Mouse (Mus musculus): Measurements from ENCODE around the gene Dnmt3c. TPM values are rescaled to one million over a fixed set of nuclear protein-coding genes. Genes with fewer than 3 reads are reported as not detected.
A peak's percentile ranks its signal among the peaks of the same experiment; 100 is the strongest.
"Not testable (repeated sequence)": the region's sequence is repeated elsewhere in the genome, so short reads cannot be mapped to it uniquely, and the experiment has no call there.

The Dnmt3c gene
- polyA plus RNA-seq, 1 experiment from 2014 or later = 0.11 TPM

DNA sequence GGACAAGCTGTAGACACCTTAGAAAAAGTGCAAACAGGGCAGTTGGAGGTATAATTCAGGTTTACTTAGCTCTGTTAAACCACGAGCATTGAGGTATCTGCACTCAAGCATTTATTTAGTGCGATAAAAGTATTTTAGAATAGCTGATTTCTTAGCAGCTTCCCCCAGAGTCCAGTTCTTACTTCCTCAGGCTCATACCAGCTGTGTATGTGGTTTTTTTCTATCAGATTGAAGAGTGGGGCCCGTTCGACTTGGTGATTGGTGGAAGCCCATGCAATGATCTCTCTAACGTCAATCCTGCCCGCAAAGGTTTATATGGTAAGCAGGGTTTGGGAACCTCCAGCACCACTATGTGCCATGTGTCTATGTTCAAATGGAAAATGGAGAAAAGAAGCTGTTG lies 19.5 kb upstream of the Dnmt3c start:
- no peak overlapping the region for H3K4me3 ChIP-seq
- H3K27me3 ChIP-seq (replicated peaks) = no peaks in the 10 kb centered on the region
- WGBS = 91% methylated on average over 6 of the region's 6 CpGs
- H3K9me3 ChIP-seq = no peaks in the 10 kb centered on the region
- no peak overlapping the region for H3K4me2 ChIP-seq (replicated peaks)
- no peak for ATAC-seq (ENCODE audit: low FRiP score, low read depth)
- H3K27ac ChIP-seq = no peak overlapping the region
- H3K4me1 ChIP-seq = no peaks in the 10 kb centered on the region
- H3K36me3 ChIP-seq = peaks cover 4% of the 10 kb centered on the region; the same call in 1 of the 2 replicates
- no peak overlapping the region for H3K9ac ChIP-seq

DNA sequence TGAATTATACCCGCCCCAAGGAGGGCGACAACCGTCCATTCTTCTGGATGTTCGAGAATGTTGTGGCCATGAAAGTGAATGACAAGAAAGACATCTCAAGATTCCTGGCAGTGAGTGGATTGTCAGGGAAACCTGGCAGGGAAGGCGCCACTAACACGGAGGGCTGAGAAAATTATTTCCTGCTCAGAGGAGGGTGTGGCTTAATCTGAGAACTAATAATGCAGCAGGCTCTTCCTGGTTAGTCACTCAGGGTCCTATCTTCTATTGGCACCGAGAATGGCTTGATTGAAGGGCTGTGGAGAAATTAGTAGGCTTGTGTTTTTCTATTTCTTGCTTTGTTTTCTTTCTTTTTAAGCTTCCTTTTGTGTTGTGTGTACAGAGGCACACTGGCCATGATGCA lies 18.9 kb upstream of the Dnmt3c start:
- H3K27ac ChIP-seq = no peak overlapping the region
- no peak overlapping the region for H3K9ac ChIP-seq
- no peak overlapping the region for H3K4me2 ChIP-seq (replicated peaks)
- H3K9me3 ChIP-seq = no peaks in the 10 kb centered on the region
- no peak overlapping the region for H3K4me3 ChIP-seq
- 87% methylated on average over 7 of the region's 7 CpGs for WGBS
- H3K36me3 ChIP-seq = peaks cover 4% of the 10 kb centered on the region; the same call in 1 of the 2 replicates
- no peaks in the 10 kb centered on the region for H3K4me1 ChIP-seq
- H3K27me3 ChIP-seq (replicated peaks) = no peaks in the 10 kb centered on the region
- no peak for ATAC-seq (ENCODE audit: low FRiP score, low read depth)

- 93% methylated on average over 1 of the region's 1 CpGs for WGBS
- Histone ChIP-seq H3K4me2 (replicated peaks) (no peak overlapping the region), H3K9ac (no peak overlapping the region), H3K27me3 (replicated peaks) (no peaks in the 10 kb centered on the region), H3K27ac (no peak overlapping the region), H3K4me3 (no peak overlapping the region), H3K9me3 (no peaks in the 10 kb centered on the region), H3K4me1 (no peaks in the 10 kb centered on the region), H3K36me3 (peaks cover 4% of the 10 kb centered on the region; the same call in 1 of the 2 replicates)
- no peak for ATAC-seq (ENCODE audit: low FRiP score, low read depth)
Observed at GRCm38 (mm10) chr2:153679959-153680358, 16.5 kb upstream of the Dnmt3c start.

DNA sequence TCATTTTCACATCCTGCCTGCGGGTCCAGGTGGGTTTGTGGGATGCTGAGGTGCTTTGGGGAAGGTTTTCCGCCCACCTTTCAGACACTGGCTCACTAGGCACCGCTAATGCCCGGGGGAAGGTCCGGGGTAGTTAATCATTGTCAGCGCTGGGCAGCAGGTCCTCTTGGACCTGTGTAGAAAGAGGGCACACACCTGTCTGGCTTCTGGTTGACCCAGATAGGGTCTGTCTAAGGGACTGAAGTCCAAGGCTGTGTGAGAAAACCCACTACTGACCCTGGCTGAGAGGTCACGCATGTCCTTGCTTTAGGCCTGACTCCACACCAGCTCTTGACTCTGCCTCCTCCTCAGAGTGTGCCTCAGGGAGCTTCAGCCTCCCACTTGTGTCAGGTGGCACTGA lies 3.0 kb upstream of the Dnmt3c start:
- not testable (repeated sequence) for ATAC-seq (ENCODE audit: low FRiP score, low read depth); H3K4me1 ChIP-seq; H3K4me2 ChIP-seq (replicated peaks); H3K27me3 ChIP-seq (replicated peaks); H3K27ac ChIP-seq; H3K9me3 ChIP-seq; H3K4me3 ChIP-seq; H3K36me3 ChIP-seq; H3K9ac ChIP-seq
- 91% methylated on average over 7 of the region's 7 CpGs for WGBS

DNA sequence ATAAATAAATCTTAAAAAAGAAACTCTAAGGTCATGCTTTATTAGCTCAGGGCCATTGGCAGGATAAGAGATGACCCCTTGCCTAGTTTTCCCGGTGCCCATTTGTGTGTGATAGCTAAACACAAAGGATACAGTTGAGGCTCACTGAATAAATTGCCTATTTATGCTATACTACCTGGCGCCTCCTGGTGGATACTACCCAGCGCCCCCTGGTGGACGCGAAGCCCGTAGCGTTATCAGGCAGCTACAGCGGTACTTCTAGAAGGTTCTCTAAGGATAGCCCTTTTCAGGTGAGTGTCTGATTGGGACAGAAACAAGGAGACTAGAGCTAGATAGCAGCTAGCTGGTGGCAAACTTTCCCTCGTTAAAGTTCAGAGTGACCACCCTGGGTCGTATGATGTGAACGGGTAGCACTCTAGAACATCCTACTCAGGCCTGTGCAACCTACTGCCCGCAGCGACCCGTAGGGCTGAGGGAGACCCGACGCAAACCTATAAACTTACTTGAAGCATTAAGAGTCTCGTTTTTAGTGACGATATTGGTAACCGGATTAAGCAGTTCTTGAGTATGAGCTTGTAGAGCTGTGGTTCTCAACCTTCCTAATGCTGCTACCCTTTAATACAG lies 1.9 kb upstream of the Dnmt3c start:
- Histone ChIP-seq H3K9me3 (no peaks in the 10 kb centered on the region), H3K4me2 (replicated peaks) (no peak overlapping the region), H3K4me3 (no peak overlapping the region), H3K27ac (no peak overlapping the region), H3K9ac (no peak overlapping the region), H3K4me1 (no peaks in the 10 kb centered on the region), H3K27me3 (replicated peaks) (no peaks in the 10 kb centered on the region), H3K36me3 (no peaks in the 10 kb centered on the region)
- WGBS = 70% methylated on average over 19 of the region's 19 CpGs
- no peak for ATAC-seq (ENCODE audit: low FRiP score, low read depth)

- Histone ChIP-seq H3K9ac (no peak overlapping the region), H3K27ac (no peak overlapping the region), H3K4me1 (no peaks in the 10 kb centered on the region), H3K36me3 (no peaks in the 10 kb centered on the region), H3K9me3 (no peaks in the 10 kb centered on the region), H3K4me2 (replicated peaks) (no peak overlapping the region), H3K27me3 (replicated peaks) (no peaks in the 10 kb centered on the region), H3K4me3 (no peak overlapping the region)
- 53% methylated on average over 6 of the region's 6 CpGs for WGBS
- ATAC-seq (ENCODE audit: low FRiP score, low read depth) = no peak
Observed at GRCm38 (mm10) chr2:153703389-153703788, 6.9 kb downstream of the Dnmt3c start.

DNA sequence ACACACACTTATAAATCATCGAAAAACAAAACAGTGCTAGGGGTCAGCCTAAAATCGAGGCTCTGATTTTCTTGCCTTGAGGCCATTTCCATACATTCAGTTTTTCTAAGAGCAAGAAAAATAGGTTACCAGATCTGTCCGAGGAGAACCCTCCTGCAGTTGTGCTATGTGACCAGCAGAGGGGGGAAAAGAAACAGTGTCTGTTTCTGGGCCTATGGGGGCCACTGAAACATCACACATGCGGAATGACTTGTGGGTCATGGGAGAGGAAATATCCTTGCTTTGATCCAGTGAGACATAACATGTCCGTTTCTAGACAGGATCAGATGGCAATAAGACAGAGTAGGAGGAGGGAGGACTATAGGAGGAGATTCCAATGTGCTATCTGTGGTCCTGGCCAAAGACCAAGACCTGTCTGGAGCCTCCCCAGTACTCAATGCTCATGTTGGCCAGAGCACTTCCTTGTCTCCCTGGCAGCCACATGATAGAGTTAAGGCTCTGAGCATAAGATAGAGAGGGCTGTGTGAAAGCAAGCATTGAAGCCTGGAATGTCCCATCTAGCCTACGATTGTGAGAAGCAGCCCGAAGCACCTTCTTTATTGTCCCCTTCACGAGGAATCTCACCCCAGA lies 14.4 kb downstream of the Dnmt3c start:
- Histone ChIP-seq H3K9ac (no peak overlapping the region), H3K4me2 (replicated peaks) (no peak overlapping the region), H3K27me3 (replicated peaks) (no peaks in the 10 kb centered on the region), H3K4me1 (peaks cover 14% of the 10 kb centered on the region), H3K36me3 (no peaks in the 10 kb centered on the region), H3K9me3 (no peaks in the 10 kb centered on the region), H3K4me3 (no peak overlapping the region), H3K27ac (no peak overlapping the region)
- 58% methylated on average over 8 of the region's 8 CpGs for WGBS
- ATAC-seq (ENCODE audit: low FRiP score, low read depth) = no peak

GRCm38 (mm10) chr2:153712646-153713091 lies 16.2 kb downstream of the Dnmt3c start:
- H3K4me3 ChIP-seq = no peak overlapping the region
- H3K27ac ChIP-seq = peak overlapping the region; percentile 65
- 10% methylated on average over 3 of the region's 3 CpGs for WGBS
- H3K9me3 ChIP-seq = no peaks in the 10 kb centered on the region
- peaks cover 14% of the 10 kb centered on the region for H3K4me1 ChIP-seq
- 0 out of 2 replicates have a peak overlapping the region, but pooled peaks have one; percentile 22 for H3K4me2 ChIP-seq (replicated peaks)
- H3K9ac ChIP-seq = no peak overlapping the region
- H3K36me3 ChIP-seq = no peaks in the 10 kb centered on the region
- no peaks in the 10 kb centered on the region for H3K27me3 ChIP-seq (replicated peaks)
- peak; percentile 90 for ATAC-seq (ENCODE audit: low FRiP score, low read depth)

- Histone ChIP-seq H3K27me3 (replicated peaks) (no peaks in the 10 kb centered on the region), H3K27ac (peak overlapping the region; percentile 43; the same call in 1 of the 2 replicates), H3K4me1 (peaks cover 14% of the 10 kb centered on the region), H3K36me3 (no peaks in the 10 kb centered on the region), H3K9ac (no peak overlapping the region), H3K4me2 (replicated peaks) (peak overlapping the region; percentile 16; the same call in 1 of the 2 replicates), H3K4me3 (no peak overlapping the region), H3K9me3 (no peaks in the 10 kb centered on the region)
- ATAC-seq (ENCODE audit: low FRiP score, low read depth) = peak; percentile 92
- WGBS = 22% methylated on average over 4 of the region's 4 CpGs
Observed at GRCm38 (mm10) chr2:153713227-153713626, 16.8 kb downstream of the Dnmt3c start.

- H3K4me3 ChIP-seq; H3K9me3 ChIP-seq; ATAC-seq (ENCODE audit: low FRiP score, low read depth); H3K27ac ChIP-seq; H3K4me2 ChIP-seq (replicated peaks); H3K36me3 ChIP-seq; H3K4me1 ChIP-seq; H3K9ac ChIP-seq; H3K27me3 ChIP-seq (replicated peaks): not testable (repeated sequence)
- 75% methylated on average over 3 of the region's 3 CpGs for WGBS
Observed at GRCm38 (mm10) chr2:153717861-153718260, 21.4 kb downstream of the Dnmt3c start.

DNA sequence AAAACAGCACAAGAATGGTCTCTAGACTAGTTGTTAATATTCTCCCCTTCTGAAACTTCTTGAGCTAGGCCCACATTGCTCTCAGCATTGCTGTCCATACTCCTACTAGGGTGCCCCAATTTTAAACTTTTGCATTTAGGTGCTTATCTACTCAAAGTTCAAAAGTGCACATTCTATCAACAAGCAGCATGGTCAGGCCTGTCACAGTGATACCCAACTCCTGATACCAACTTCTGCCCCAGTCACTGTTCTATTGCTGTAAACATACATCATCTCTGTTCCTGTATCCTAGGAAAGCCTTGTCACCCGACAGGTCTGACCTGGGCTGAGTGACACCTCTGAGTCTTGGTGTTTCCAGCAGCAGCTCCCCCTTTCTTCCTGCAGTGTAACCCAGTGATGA lies 26.6 kb downstream of the Dnmt3c start:
- H3K4me3 ChIP-seq = no peak overlapping the region
- no peaks in the 10 kb centered on the region for H3K4me1 ChIP-seq
- 77% methylated on average over 1 of the region's 1 CpGs for WGBS
- H3K4me2 ChIP-seq (replicated peaks) = no peak overlapping the region
- H3K27ac ChIP-seq = no peak overlapping the region
- no peak overlapping the region for H3K9ac ChIP-seq
- H3K27me3 ChIP-seq (replicated peaks) = no peaks in the 10 kb centered on the region
- no peaks in the 10 kb centered on the region for H3K36me3 ChIP-seq
- ATAC-seq (ENCODE audit: low FRiP score, low read depth) = no peak
- no peaks in the 10 kb centered on the region for H3K9me3 ChIP-seq

DNA sequence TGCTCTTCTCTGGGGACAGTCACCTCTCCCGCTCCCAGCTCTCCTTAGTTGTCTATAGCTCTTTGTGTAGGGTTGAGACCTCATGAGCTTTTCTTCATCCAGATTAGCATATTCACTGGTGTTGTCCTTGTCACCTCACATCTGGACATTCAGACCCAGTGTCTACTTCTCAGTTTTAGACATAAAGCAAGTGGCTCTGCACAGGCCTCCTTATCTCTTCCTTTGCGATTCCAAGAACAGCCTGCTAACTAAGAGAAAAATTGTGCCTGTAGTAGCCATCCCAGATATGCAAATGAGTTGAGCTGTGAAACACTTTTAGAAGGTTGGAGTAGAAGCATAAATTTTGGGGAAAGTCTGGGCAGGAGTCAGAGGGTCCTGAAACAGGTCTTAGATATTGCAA lies 28.0 kb downstream of the Dnmt3c start:
- Histone ChIP-seq H3K36me3 (no peaks in the 10 kb centered on the region), H3K4me2 (replicated peaks) (no peak overlapping the region), H3K27ac (no peak overlapping the region), H3K4me1 (no peaks in the 10 kb centered on the region), H3K9ac (no peak overlapping the region), H3K27me3 (replicated peaks) (no peaks in the 10 kb centered on the region), H3K9me3 (no peaks in the 10 kb centered on the region), H3K4me3 (no peak overlapping the region)
- no peak for ATAC-seq (ENCODE audit: low FRiP score, low read depth)
- 95% methylated on average over 2 of the region's 2 CpGs for WGBS

- no peak for ATAC-seq (ENCODE audit: low FRiP score, low read depth)
- H3K36me3 ChIP-seq = no peaks in the 10 kb centered on the region
- H3K4me1 ChIP-seq = no peaks in the 10 kb centered on the region
- no peak overlapping the region for H3K4me3 ChIP-seq
- 63% methylated on average over 2 of the region's 2 CpGs for WGBS
- H3K27ac ChIP-seq = no peak overlapping the region
- H3K27me3 ChIP-seq (replicated peaks) = no peaks in the 10 kb centered on the region
- no peak overlapping the region for H3K4me2 ChIP-seq (replicated peaks)
- no peak overlapping the region for H3K9ac ChIP-seq
- H3K9me3 ChIP-seq = no peaks in the 10 kb centered on the region
Observed at GRCm38 (mm10) chr2:153724871-153725270, 28.4 kb downstream of the Dnmt3c start.
